Mouse (Mus musculus): ENCODE data around the gene Bcl9l. TPM values are rescaled to one million over a fixed set of nuclear protein-coding genes. Genes with fewer than 3 reads are reported as not detected.

The Bcl9l gene
- total and polyA plus RNA-seq, 3 experiments, result 0.58 to 5.1 TPM; not detected in 1

GRCm38 (mm10) chr9:44509487-44510354 is 27.1 kb downstream of the Bcl9l start:
- TF ChIP-seq CTCF (IDR thresholded peaks at IDR 0.05 in 2 of 3, conservative IDR thresholded peaks at IDR 0.05 in 1 of 3; ENCODE audit: control insufficient read depth in 1 of 3, insufficient read depth in 1 of 3, low read depth in 2 of 3, low read length in 3 of 3, poor library complexity in 1 of 3, severe bottlenecking in 1 of 3) (peak in 2 of 3 experiments; percentile 41 to 65; a peak in 5 of 6 replicates), CHD2 (IDR thresholded peaks at IDR 0.05; ENCODE audit: low read length) (no peak), BHLHE40 (IDR thresholded peaks at IDR 0.05; ENCODE audit: borderline replicate concordance, low read depth, low read length) (no peak), POLR2AphosphoS2 (IDR thresholded peaks at IDR 0.05; ENCODE audit: low read length) (no peak), GATA1 (IDR thresholded peaks at IDR 0.05; ENCODE audit: low read depth, low read length) (no peak), SMC3 (IDR thresholded peaks at IDR 0.05; ENCODE audit: low read depth, low read length) (peak; percentile 32), MAZ (IDR thresholded peaks at IDR 0.05; ENCODE audit: low read depth, low read length) (no peak), CHD1 (IDR thresholded peaks at IDR 0.05; ENCODE audit: low read depth, low read length) (no peak), TBP (IDR thresholded peaks at IDR 0.05; ENCODE audit: low read depth, low read length) (no peak), TCF12 (IDR thresholded peaks at IDR 0.05; ENCODE audit: low read depth, low read length) (no peak), TAL1 (IDR thresholded peaks at IDR 0.05; ENCODE audit: low read length) (no peak)
- Histone ChIP-seq H3K36me3 (ENCODE audit: control insufficient read depth in 1 of 2, insufficient read depth in 2 of 2, low read length in 2 of 2) (peaks cover 0 to 6% of the 10 kb centered on the region in 2 experiments; a peak in 2 of 4 replicates), H3K9ac (ENCODE audit: control insufficient read depth, low read depth, low read length, poor library complexity, severe bottlenecking) (no peak overlapping the region), H3K4me3 (ENCODE audit: control insufficient read depth in 1 of 2, insufficient read depth in 1 of 2, low read depth in 2 of 2, low read length in 2 of 2) (no peak overlapping the region), H3K27ac (ENCODE audit: control insufficient read depth, low read depth, low read length) (no peak overlapping the region), H3K79me2 (ENCODE audit: control insufficient read depth, insufficient read depth, low read length, poor library complexity) (no peaks in the 10 kb centered on the region), H3K4me1 (ENCODE audit: control insufficient read depth in 1 of 2, insufficient read depth in 2 of 2, low read length in 2 of 2) (peaks cover 0 to 14% of the 10 kb centered on the region in 2 experiments; a peak in 2 of 4 replicates), H3K27me3 (ENCODE audit: control insufficient read depth in 1 of 2, insufficient read depth in 2 of 2, low read length in 2 of 2) (no peaks in the 10 kb centered on the region), H3K9me3 (replicated peaks; ENCODE audit: insufficient read depth, low read length) (no peaks in the 10 kb centered on the region)
- DNase-seq (ENCODE audit: low read depth, low spot score), result peak; percentile 31

DNA sequence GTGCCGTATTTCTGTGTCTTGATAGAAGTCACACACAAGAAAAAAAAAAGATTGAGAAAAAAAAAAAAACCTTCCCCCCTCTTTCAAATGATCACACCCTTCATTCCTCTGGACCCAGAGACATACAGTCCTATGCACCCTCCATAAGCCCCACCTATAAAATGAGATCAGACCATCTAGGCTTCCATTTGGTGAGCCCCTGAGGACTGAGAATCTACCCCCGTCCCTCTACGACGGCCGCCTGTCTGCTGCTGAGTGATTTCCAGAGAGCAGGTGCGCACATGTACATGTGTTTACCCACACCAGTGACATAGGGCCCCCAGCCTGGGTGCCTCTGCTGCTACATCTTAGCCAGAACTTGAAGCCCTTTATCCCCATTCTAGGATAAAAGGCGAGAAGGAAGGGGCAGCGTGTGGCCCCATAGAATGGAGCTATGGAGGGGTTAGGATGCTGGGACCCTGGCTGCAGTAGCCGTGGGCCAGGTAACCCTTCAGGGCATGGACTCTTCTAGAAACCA is 27.8 kb downstream of the Bcl9l start:
- Histone ChIP-seq H3K79me2 (ENCODE audit: control insufficient read depth, insufficient read depth, low read length, poor library complexity) (no peaks in the 10 kb centered on the region), H3K36me3 (ENCODE audit: control insufficient read depth in 1 of 2, insufficient read depth in 2 of 2, low read length in 2 of 2) (peaks cover 0 to 9% of the 10 kb centered on the region in 2 experiments; a peak in 2 of 4 replicates), H3K9ac (ENCODE audit: control insufficient read depth, low read depth, low read length, poor library complexity, severe bottlenecking) (no peak overlapping the region), H3K4me3 (ENCODE audit: control insufficient read depth in 1 of 2, insufficient read depth in 1 of 2, low read depth in 2 of 2, low read length in 2 of 2) (no peak overlapping the region), H3K27ac (ENCODE audit: control insufficient read depth, low read depth, low read length) (no peak overlapping the region), H3K9me3 (replicated peaks; ENCODE audit: insufficient read depth, low read length) (no peaks in the 10 kb centered on the region), H3K27me3 (ENCODE audit: control insufficient read depth in 1 of 2, insufficient read depth in 2 of 2, low read length in 2 of 2) (no peaks in the 10 kb centered on the region), H3K4me1 (ENCODE audit: control insufficient read depth in 1 of 2, insufficient read depth in 2 of 2, low read length in 2 of 2) (peaks cover 0 to 15% of the 10 kb centered on the region in 2 experiments; a peak in 2 of 4 replicates)
- DNase-seq (ENCODE audit: low read depth, low spot score), result no peak
- TF ChIP-seq ETS1 (IDR thresholded peaks at IDR 0.05; ENCODE audit: low read depth, low read length), result no peak
- TF ChIP-seq BHLHE40 (IDR thresholded peaks at IDR 0.05; ENCODE audit: borderline replicate concordance, low read depth, low read length), result no peak
- no peak for TF ChIP-seq POLR2AphosphoS2 (IDR thresholded peaks at IDR 0.05; ENCODE audit: low read length)
- TF ChIP-seq TBP (IDR thresholded peaks at IDR 0.05; ENCODE audit: low read depth, low read length), result no peak
- no peak for TF ChIP-seq CHD1 (IDR thresholded peaks at IDR 0.05; ENCODE audit: low read depth, low read length)
- TF ChIP-seq SMC3 (IDR thresholded peaks at IDR 0.05; ENCODE audit: low read depth, low read length), result no peak
- TF ChIP-seq ZMIZ1 (IDR thresholded peaks at IDR 0.05; ENCODE audit: low read depth, low read length), result no peak
- no peak for TF ChIP-seq CTCF (IDR thresholded peaks at IDR 0.05 in 2 of 3, conservative IDR thresholded peaks at IDR 0.05 in 1 of 3; ENCODE audit: control insufficient read depth in 1 of 3, insufficient read depth in 1 of 3, low read depth in 2 of 3, low read length in 3 of 3, poor library complexity in 1 of 3, severe bottlenecking in 1 of 3)
- no peak for TF ChIP-seq JUND (IDR thresholded peaks at IDR 0.05; ENCODE audit: low read depth, low read length)
- TF ChIP-seq MAZ (IDR thresholded peaks at IDR 0.05; ENCODE audit: low read depth, low read length), result no peak
- TF ChIP-seq ZKSCAN1 (IDR thresholded peaks at IDR 0.05; ENCODE audit: low read depth, low read length), result no peak
- no peak for TF ChIP-seq USF2 (IDR thresholded peaks at IDR 0.05; ENCODE audit: borderline replicate concordance in 1 of 2, insufficient read depth in 1 of 2, low read depth in 1 of 2, low read length in 2 of 2)
- no peak for TF ChIP-seq UBTF (IDR thresholded peaks at IDR 0.05; ENCODE audit: borderline replicate concordance, insufficient read depth, low read depth, low read length)
- TF ChIP-seq E2F4 (IDR thresholded peaks at IDR 0.05; ENCODE audit: borderline replicate concordance, low read depth, low read length), result no peak
- no peak for TF ChIP-seq TAL1 (IDR thresholded peaks at IDR 0.05; ENCODE audit: low read length)
- TF ChIP-seq SIN3A (IDR thresholded peaks at IDR 0.05; ENCODE audit: low read length), result no peak
- no peak for TF ChIP-seq POLR2AphosphoS5 (IDR thresholded peaks at IDR 0.05; ENCODE audit: borderline replicate concordance, low read depth, low read length)
- TF ChIP-seq MAFK (IDR thresholded peaks at IDR 0.05; ENCODE audit: borderline replicate concordance, low read depth, low read length), result no peak
